Mouse (Mus musculus): ENCODE results near the gene Arl4d. TPM values are rescaled to one million over a fixed set of nuclear protein-coding genes. Genes with fewer than 3 reads are reported as not detected.
A peak's percentile ranks its signal among the peaks of the same experiment; 100 is the strongest.

The Arl4d gene
- polyA plus RNA-seq, 1 experiment from 2014 or later, result 3.3 TPM

DNA sequence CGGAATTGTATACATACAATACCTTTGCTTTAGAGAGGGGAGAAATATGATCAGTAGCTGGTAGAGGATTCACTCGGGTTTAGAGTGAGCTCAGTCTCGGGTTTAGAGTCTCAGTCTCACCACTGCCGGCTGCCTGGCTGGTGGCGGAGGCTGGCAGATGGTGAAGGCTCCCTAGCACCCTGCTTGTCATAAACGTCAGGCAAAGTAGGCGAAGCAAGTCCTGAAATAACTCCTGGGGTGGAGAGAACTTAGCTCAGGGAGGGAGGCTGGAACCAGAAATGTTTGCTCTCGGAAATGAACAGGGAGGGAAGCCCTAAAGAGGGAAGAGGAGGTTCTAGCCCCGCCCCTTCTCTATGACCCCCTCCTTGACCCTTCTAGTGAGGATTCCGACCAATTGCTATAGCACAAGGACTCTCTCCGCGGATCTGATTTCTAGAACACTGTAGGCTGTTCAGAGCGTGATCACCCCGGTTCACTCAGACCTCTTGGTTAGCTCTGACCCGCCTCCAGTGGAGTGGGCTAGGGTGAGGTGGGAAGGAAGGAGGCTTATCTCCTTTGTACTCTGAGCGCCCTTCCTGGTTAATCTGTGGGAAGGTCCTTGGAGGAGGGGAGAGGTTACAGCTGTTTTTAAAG, 7.8 kb downstream of the Arl4d start:
- Histone ChIP-seq H3K9me3 (no peaks in the 10 kb centered on the region), H3K4me1 (peaks cover 30% of the 10 kb centered on the region), H3K27ac (replicated peaks) (peak overlapping the region; percentile 73), H3K27me3 (replicated peaks; ENCODE audit: low read depth, poor library complexity, severe bottlenecking) (no peaks in the 10 kb centered on the region), H3K4me3 (0 out of 2 replicates have a peak overlapping the region, but pooled peaks have one; percentile 21), H3K36me3 (replicated peaks) (no peaks in the 10 kb centered on the region)
- WGBS, result 33% methylated on average over 16 of the region's 16 CpGs
- DNase-seq (ENCODE audit: low spot score), result peak; percentile 32

DNA sequence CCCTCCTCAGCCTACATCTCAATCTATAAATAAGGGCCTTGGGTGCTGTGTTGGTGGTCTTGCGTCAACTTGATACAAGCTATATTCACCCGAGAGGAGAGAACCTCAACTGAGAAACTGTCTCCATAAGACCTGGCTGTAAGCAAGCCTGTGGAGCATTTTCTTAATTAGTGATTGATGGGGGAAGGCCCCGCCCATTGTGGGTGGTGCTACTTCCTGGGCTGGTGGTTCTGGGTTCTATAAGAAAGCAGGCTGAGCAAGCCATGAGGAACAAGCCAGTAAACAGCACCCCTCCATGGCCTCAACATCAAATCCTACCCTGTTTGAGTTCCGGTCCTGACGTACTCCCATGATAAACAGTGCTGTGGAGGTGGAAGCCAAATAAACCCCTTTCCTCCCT, 8.8 kb downstream of the Arl4d start:
- no peak overlapping the region for H3K4me3 ChIP-seq
- no peak overlapping the region for H3K27ac ChIP-seq (replicated peaks)
- peaks cover 26% of the 10 kb centered on the region for H3K4me1 ChIP-seq
- 88% methylated on average over 5 of the region's 5 CpGs for WGBS
- DNase-seq (ENCODE audit: low spot score), result no peak
- no peaks in the 10 kb centered on the region for H3K27me3 ChIP-seq (replicated peaks; ENCODE audit: low read depth, poor library complexity, severe bottlenecking)
- H3K9me3 ChIP-seq, result no peaks in the 10 kb centered on the region
- no peaks in the 10 kb centered on the region for H3K36me3 ChIP-seq (replicated peaks)

DNA sequence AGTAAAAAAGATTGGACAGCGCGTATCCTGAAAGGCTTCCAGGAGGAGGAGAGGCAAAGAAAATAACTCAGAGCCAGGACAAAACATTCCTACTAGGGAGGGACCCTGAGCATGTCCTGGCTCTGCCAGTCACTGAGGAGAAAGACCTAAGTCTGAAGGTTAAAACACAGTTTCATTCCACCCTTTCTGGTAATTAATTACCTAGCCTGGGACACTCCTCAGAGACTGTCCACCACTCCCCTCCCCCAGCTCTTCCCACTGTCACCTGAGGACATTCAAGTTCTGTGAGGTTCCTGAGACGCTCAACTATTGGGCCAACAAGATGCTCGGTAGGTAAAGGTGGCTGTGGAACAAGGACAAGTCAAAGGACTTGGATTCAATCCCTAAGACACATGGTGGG, 10.0 kb downstream of the Arl4d start:
- no peaks in the 10 kb centered on the region for H3K9me3 ChIP-seq
- no peaks in the 10 kb centered on the region for H3K27me3 ChIP-seq (replicated peaks; ENCODE audit: low read depth, poor library complexity, severe bottlenecking)
- no peak for DNase-seq (ENCODE audit: low spot score)
- no peak overlapping the region for H3K27ac ChIP-seq (replicated peaks)
- 94% methylated on average over 4 of the region's 4 CpGs for WGBS
- no peaks in the 10 kb centered on the region for H3K36me3 ChIP-seq (replicated peaks)
- no peak overlapping the region for H3K4me3 ChIP-seq
- H3K4me1 ChIP-seq, result peaks cover 28% of the 10 kb centered on the region

DNA sequence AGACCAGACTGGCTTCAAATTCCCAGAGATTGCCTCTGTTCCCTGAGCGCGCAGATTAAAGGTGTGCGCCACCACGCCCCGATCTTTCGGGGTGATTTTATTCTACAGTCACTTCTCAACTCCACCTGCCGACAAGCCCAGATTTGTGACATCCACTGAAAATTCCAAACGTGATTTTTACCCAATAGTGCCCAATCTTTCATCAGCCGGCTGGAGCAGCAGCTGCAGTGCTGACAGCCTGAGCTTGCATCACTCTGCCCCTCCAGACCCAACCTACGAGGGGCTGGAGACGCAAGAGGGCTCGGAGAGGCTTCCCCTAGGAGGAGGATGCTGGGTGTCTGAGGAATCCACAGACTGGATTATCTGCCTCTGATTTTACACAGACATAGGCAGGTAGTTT, 12.3 kb downstream of the Arl4d start:
- no peaks in the 10 kb centered on the region for H3K27me3 ChIP-seq (replicated peaks; ENCODE audit: low read depth, poor library complexity, severe bottlenecking)
- H3K27ac ChIP-seq (replicated peaks), result no peak overlapping the region
- no peak for DNase-seq (ENCODE audit: low spot score)
- H3K4me3 ChIP-seq, result no peak overlapping the region
- H3K4me1 ChIP-seq, result peaks cover 39% of the 10 kb centered on the region
- WGBS, result 83% methylated on average over 12 of the region's 12 CpGs
- no peaks in the 10 kb centered on the region for H3K36me3 ChIP-seq (replicated peaks)
- H3K9me3 ChIP-seq, result no peaks in the 10 kb centered on the region

DNA sequence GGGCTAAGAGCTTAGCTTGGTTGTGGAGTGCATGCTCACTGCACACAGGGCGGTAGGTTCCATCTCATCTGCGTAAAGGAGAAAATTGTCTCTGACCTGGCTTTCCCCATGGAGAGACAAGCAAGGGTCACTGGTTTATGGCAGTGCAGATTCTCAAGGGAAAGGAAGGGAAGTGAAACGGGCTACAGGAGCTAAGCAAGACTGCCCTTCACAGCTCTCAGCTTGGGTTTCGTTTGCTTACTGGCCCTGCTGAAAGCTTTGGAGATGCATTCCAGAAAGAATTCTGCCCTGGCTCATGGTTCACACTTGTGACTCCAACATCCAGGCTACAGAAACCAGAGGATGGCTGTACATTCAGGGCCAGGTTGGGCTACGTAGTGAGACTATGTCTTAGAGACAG, 13.4 kb downstream of the Arl4d start:
- DNase-seq (ENCODE audit: low spot score), result no peak
- Histone ChIP-seq H3K27me3 (replicated peaks; ENCODE audit: low read depth, poor library complexity, severe bottlenecking) (no peaks in the 10 kb centered on the region), H3K4me1 (peaks cover 29% of the 10 kb centered on the region), H3K4me3 (no peak overlapping the region), H3K36me3 (replicated peaks) (no peaks in the 10 kb centered on the region), H3K9me3 (no peaks in the 10 kb centered on the region), H3K27ac (replicated peaks) (0 out of 2 replicates have a peak overlapping the region, but pooled peaks have one; percentile 24)
- 71% methylated on average over 5 of the region's 5 CpGs for WGBS

DNA sequence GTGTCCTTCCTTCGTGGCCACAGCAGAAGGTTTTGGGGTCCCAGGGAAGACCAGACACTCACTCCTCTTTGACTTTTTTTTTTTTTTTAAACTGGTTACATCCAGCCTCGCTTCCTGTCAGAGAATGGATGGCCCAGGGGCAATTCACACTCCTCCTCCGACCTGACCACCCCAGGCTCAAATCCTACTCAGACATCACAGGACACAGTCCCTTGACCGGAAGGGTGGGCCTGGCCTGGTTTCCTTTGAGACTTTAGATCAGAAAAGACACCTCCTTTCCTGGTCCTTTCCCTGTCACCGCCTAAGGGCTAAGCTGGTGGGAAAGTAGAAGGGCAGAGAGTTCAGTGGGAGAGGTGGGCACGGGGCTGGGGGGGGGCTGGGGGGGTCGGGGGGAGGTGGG, 14.6 kb downstream of the Arl4d start:
- no peak for DNase-seq (ENCODE audit: low spot score)
- Histone ChIP-seq H3K27me3 (replicated peaks; ENCODE audit: low read depth, poor library complexity, severe bottlenecking) (no peaks in the 10 kb centered on the region), H3K4me3 (no peak overlapping the region), H3K27ac (replicated peaks) (peak overlapping the region; percentile 66; the same call in 1 of the 2 replicates), H3K4me1 (peaks cover 28% of the 10 kb centered on the region), H3K9me3 (no peaks in the 10 kb centered on the region), H3K36me3 (replicated peaks) (no peaks in the 10 kb centered on the region)
- 32% methylated on average over 7 of the region's 7 CpGs for WGBS

DNA sequence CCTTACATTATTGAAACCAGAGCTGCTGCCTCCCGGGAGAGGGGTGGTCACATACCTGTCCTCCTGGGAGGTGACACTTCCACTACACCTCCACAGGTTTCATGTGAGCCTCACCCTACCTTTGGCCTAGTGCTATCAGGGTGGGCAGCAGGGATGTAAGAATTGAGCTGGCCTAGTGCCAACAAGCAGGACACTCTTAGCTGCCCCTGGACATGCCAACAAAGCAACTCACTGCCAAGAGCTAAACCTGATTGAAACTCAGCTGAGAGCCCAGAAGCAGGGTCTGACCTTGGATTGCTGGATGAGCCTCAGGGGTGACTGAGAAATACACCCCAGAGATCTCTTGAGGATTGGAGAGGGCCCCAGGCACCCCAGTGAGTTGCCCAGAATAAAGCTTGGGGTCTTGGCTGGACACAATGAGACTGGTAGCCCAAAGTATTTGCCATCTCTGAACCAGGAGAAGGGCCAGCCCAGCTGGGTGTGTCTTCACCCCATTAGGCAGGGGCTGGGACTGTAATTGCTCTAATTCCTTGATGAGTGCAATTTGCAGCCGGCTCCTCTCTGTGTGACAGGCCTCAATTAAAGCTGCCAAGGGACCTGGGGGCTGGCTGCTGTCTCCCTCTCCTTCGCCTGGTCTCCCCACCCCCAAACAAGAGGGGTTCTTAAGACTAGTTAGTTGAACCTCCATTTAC, 15.4 kb downstream of the Arl4d start:
- WGBS, result 34% methylated on average over 3 of the region's 3 CpGs
- no peaks in the 10 kb centered on the region for H3K9me3 ChIP-seq
- peaks cover 28% of the 10 kb centered on the region for H3K4me1 ChIP-seq
- H3K27ac ChIP-seq (replicated peaks), result peak overlapping the region; percentile 66
- no peaks in the 10 kb centered on the region for H3K27me3 ChIP-seq (replicated peaks; ENCODE audit: low read depth, poor library complexity, severe bottlenecking)
- H3K4me3 ChIP-seq, result no peak overlapping the region
- no peaks in the 10 kb centered on the region for H3K36me3 ChIP-seq (replicated peaks)
- DNase-seq (ENCODE audit: low spot score), result peak; percentile 16

DNA sequence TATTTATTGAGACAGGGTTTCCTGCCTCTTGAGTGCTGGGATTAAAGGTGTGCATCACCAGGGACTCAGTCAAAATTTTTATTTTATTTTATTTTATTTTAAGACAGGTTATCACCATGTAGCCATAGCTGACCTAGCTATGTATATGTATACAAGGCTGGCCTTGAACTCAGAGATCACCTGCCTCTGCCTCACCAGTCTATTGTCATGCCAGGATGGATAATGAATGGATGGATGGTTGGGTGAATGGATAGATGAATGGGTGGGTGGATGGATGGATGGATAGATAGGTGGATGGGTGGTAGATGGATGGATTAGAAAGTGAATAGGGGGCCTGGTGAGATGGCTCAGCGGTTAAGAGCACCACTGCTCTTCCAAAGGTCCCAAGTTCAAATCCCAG, 16.6 kb downstream of the Arl4d start:
- peaks cover 28% of the 10 kb centered on the region for H3K4me1 ChIP-seq
- WGBS, result 88% methylated on average over 1 of the region's 1 CpGs
- no peaks in the 10 kb centered on the region for H3K9me3 ChIP-seq
- H3K36me3 ChIP-seq (replicated peaks), result no peaks in the 10 kb centered on the region
- no peak for DNase-seq (ENCODE audit: low spot score)
- H3K27ac ChIP-seq (replicated peaks), result no peak overlapping the region
- no peak overlapping the region for H3K4me3 ChIP-seq
- no peaks in the 10 kb centered on the region for H3K27me3 ChIP-seq (replicated peaks; ENCODE audit: low read depth, poor library complexity, severe bottlenecking)

DNA sequence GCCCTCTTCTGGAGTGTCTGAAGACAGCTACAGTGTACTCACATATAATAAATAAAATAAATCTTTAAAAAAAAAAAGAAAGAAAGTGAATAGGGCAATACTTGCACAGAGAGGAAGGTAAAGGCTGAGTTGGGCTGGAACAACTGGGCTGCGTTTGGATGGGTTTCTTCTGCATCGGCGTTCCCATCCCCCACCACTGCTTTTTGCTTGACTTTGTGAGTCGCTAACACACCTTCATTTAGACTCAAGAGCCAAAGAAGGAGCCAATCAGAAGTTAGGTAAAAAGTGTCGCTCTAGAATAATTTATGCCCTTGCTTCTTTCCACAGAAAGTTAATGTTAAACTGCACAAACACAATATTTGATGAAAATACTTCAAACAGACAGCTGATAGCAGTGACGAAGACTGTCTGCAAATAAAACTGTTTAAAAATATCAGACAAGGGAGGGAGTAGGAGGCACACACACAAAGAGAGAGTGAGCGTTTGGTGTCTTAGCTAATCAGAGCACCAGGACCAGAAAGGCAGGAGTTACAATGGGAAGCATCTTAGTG, 17.1 kb downstream of the Arl4d start:
- Histone ChIP-seq H3K9me3 (no peaks in the 10 kb centered on the region), H3K27ac (replicated peaks) (no peak overlapping the region), H3K4me3 (no peak overlapping the region), H3K36me3 (replicated peaks) (no peaks in the 10 kb centered on the region), H3K27me3 (replicated peaks; ENCODE audit: low read depth, poor library complexity, severe bottlenecking) (no peaks in the 10 kb centered on the region), H3K4me1 (peaks cover 30% of the 10 kb centered on the region)
- 82% methylated on average over 7 of the region's 7 CpGs for WGBS
- no peak for DNase-seq (ENCODE audit: low spot score)

DNA sequence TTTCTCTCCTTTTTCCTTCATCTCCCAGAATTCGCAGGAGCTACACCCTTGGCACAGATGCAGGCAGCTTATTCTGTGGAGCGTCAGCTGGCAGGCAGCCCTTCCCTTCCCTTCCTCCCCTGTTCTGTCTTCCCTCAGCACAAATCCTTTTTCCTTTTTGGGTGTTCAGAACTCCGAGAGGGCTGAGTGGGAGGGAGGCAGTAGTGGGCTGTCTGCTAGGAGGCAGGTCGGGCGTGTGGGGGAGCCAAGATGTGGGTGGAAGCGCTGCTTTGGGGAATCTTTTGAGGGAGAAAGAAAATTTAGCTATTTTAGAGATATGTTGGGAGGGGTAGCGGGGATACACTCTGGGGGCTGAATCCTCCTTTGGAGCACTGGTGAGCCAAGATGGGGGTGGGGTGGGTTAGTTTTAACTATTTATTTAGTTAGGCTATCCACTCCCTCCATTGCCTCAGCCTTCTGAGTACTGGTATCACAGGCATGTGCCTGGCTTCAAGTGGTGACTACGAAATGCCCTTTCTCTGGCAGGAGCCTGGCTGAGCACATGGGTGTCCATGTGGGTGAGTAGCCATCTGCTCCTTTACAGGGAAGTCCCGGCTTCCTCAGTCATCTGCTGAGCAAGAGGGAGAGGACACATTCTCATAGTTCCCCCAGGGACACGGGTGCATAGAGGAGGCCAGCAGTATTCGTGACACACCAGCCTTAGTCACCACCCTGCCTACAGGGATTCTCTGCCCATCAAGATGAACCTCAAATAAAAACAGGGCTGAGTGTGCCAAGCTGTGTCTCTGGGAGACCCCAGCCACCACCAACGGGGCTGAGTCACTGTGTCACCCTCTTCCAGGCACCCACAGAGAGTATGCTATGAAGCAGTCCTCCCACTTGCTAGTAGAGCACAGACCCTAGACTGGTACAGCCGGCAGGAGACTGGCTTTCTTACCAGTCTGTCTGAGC, 22.3 kb downstream of the Arl4d start:
- no peak for DNase-seq (ENCODE audit: low spot score)
- no peak overlapping the region for H3K4me3 ChIP-seq
- H3K27me3 ChIP-seq (replicated peaks; ENCODE audit: low read depth, poor library complexity, severe bottlenecking), result no peaks in the 10 kb centered on the region
- no peaks in the 10 kb centered on the region for H3K36me3 ChIP-seq (replicated peaks)
- 67% methylated on average over 13 of the region's 13 CpGs for WGBS
- peaks cover 24% of the 10 kb centered on the region for H3K4me1 ChIP-seq
- no peaks in the 10 kb centered on the region for H3K9me3 ChIP-seq
- peak overlapping the region; percentile 48; the same call in 1 of the 2 replicates for H3K27ac ChIP-seq (replicated peaks)

DNA sequence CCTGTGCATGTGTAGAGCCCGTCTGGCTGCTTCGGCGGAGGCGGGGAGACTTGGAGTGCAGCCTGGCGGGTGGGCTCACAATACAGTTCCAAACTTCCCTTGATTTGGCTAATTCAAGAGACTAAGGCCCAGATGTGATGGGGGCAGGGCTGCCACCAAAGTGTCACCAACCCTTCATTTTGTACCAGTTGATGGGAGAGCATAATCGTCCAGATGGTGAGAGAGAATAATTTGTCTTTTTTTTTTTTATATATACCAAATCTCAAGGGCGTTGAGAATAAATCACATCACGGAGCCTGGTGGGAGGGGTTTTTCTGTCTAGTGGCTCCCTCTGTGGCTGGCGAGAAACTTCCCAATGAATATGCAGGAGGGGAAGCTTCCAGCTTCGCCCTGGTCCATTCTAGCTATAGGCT, 24.4 kb downstream of the Arl4d start:
- 72% methylated on average over 10 of the region's 10 CpGs for WGBS
- no peaks in the 10 kb centered on the region for H3K27me3 ChIP-seq (replicated peaks; ENCODE audit: low read depth, poor library complexity, severe bottlenecking)
- H3K4me3 ChIP-seq, result no peak overlapping the region
- H3K36me3 ChIP-seq (replicated peaks), result no peaks in the 10 kb centered on the region
- H3K4me1 ChIP-seq, result peaks cover 24% of the 10 kb centered on the region
- no peak for DNase-seq (ENCODE audit: low spot score)
- no peak overlapping the region for H3K27ac ChIP-seq (replicated peaks)
- no peaks in the 10 kb centered on the region for H3K9me3 ChIP-seq

DNA sequence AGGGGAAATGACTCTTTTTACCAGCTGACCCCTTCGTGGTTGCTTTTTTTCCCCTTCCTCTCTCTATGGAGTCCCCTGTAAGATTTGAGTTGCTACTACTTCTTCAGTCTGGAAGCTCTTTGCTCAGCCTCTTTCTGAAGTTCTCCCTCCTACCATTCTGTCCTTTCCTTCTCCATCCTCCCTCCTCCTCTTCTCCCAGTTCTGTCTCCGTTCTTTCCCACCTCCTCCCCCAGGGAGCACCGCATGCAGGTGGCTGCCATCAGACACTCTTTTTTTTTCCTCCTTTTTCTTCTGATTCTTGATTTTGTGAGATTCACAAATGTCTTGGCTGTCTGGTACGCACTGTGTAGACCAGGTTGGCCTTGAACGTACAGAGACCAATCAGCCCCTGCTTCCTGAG, 25.0 kb downstream of the Arl4d start:
- no peaks in the 10 kb centered on the region for H3K9me3 ChIP-seq
- H3K4me3 ChIP-seq, result no peak overlapping the region
- DNase-seq (ENCODE audit: low spot score), result no peak
- no peaks in the 10 kb centered on the region for H3K36me3 ChIP-seq (replicated peaks)
- no peak overlapping the region for H3K27ac ChIP-seq (replicated peaks)
- H3K4me1 ChIP-seq, result peaks cover 27% of the 10 kb centered on the region
- H3K27me3 ChIP-seq (replicated peaks; ENCODE audit: low read depth, poor library complexity, severe bottlenecking), result no peaks in the 10 kb centered on the region; the same call in 1 of the 2 replicates
- 75% methylated on average over 5 of the region's 5 CpGs for WGBS

Data from embryonic facial prominence, embryonic 10.5 days (tissue).